Mouse (Mus musculus): ENCODE measurements around the gene Zfp644. TPM values are rescaled to one million over a fixed set of nuclear protein-coding genes. Genes with fewer than 3 reads are reported as not detected.

The Zfp644 gene
- total RNA-seq, 2 experiments from 2014 or later, result 68.9 to 70.1 TPM

DNA sequence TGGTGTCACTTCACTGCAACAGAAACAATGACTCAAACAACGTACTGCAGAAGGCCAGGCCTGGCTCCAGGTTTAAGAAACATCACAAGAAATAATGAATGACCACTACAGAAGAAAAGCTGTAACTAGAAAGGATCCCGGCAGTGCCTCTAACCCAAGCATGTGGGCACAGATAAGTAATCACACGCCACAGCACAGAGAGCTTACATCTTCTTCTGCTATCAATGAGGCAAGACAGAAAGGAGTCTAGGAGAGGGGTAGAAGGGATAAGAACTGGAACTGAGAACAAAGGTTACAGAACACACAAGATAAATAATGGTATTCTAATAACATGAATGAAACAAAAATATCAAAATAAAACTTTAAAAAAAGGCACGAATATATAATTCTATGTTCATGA is 32.2 kb downstream of the Zfp644 start:
- DNase-seq, result no peak

DNA sequence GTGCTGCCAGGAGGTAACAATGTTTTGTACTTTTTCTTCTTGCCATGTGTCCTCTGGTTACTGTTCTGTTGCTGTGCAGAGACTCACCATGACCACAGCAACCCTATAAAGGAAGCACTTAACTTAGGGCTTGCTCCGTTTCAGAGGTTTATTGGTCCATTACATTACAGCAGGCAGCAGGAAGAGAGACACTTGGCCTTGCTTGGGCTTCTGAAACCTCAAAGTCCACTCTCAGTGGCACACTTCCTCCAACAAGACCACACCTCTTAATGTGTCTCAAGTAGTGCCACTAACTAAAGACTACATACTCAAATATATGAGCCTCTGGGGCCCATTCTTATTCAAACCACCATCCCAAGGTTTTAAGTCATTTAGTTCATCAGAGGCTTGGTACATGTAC is 36.2 kb downstream of the Zfp644 start:
- no peak for DNase-seq

DNA sequence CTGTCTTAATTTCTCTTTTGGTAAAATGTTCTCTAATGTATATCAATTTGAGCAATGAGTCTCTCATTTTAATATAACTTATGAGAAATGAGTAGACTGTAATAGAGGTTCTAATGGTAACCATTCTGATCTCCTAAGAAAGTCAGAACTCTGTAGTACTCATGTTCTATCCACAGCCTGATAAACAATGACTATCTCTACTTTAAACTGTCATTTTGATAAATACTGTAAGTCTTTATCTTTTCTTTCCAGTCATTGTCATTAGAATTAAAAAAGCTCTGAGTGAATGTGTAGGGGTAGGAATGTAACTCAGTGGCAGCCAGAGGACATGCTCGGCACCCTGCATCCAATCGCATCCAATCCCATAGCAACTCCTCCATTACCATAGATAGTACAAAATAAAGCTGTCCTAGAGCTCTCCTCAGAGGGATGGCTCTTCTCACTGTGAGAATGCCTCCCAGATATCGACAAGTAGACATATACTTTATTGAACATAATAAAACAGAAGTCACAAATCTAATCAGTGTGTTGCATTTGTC is 44.2 kb downstream of the Zfp644 start:
- no peak for DNase-seq

DNA sequence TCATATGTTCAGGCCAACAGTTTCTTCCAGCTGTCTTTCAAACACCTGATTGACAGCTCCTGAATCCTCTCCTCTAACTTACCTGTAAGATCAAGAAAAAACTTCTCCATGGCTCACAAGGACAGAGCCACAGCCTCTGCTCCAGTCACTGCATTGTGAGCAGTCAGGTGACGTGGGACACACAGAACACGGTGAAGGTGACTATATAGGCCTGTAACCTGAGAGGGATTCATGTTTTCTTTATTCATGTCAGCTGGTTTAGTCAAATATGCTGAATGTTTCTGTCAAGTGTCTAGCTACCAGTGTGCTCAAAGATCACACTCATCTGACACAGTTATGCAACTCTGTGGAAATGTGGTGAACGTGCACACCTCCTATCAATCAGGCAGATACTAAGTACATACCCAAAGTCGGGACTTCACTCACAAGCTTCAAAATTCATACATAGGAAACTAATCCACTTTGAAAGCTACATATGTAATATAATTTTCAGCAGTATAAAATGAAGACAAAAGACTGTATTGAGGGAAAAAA is 44.8 kb downstream of the Zfp644 start:
- DNase-seq, result no peak

DNA sequence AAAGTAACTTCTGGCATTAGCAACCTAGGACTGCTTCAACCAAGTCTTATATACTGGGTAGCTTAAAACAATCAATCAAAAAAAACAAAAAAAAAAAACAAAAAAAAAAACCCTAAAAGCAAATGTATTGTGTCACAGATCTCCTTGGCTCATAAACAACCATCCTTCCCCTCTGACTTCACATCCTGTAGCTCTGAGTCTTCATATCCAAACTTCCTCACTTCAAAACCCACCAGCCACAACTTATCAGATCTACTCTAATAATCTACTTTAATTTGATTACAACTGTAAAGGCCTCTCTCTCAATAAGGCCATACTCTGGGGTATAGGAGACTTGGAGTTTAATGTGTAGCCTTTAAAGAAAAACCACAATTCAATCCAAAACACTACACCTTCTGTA is 47.1 kb downstream of the Zfp644 start:
- no peak for DNase-seq

DNA sequence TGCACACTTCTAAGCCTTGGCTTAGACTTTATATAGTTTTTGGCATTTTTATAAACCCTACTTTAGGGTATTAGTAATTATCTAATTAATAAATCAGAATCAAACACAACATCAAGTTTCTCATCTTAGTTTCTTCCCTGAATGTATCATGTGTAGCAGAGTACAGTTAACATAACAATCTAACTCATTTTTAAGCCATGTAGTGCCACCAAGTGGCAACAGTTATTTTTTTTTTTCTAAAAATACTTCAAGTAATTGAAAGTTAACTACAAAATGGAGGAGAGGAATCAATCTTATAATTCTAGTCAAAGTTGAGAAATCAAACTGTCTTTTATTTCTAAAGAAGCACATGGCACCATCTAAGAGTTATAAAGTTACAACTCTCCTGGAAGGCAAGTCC is 47.6 kb downstream of the Zfp644 start:
- DNase-seq, result no peak

DNA sequence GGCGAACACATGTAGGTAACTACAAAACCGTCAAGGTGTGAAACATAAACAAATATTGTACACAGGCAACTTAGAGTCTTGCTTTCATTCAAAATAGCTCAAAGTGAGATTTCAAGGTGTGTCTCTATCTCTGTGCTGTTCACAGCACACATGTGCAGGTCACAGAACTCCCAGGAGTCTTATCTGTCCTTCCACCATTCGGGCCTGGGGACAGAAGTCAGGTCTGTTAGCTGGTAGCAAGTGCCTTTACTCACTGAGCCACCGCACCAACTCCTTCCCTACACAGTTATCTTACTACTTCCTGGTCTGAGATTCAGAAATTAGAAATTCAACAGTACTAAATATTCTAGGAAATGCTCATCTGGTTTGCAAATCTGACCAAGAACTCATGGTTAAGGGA is 53.7 kb downstream of the Zfp644 start:
- DNase-seq, result no peak

DNA sequence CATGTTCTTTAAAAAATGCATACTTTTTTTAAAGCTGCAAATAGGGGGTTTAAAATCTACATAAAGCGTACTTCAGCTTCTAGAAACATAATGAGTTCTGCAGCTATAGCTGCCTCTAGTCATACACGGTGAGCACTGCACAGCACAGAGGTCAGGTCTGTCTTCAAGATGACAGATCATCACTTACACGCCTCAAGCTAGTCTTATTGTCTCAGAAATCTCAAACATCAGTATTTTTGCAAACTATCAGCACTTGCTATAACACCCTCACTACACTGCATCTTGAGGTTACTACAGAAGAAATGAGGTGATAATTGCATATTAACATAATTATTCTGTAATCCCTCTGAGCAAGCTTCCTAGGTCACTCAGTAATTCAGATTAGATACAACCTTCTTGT is 55.2 kb downstream of the Zfp644 start:
- no peak for DNase-seq

DNA sequence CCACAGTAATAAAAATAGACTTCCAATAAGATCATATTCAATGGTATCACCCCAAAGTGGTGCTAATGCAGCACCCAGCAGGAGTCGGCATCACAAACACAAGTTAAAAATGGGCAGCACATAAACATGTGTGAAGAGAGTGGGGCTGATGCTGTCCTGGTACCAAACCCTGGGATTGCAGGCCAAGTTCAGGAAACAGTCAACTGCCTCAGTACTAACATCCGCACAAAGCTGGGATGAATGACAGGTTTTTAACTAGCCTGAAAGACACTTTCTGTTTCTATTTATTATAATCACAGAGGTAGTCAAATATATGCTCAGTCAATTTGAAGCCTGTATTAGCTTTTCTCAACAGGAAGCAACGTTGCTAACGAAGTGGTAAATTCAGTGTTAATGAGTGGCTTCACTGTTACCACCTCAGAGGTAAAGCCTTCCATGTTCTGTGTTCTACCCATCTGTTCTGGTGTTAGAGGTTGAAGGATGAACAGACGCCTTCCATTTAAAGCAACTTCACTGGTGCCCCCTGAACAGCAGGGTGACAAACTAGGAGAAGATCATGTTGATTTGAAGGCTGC is 56.8 kb downstream of the Zfp644 start:
- DNase-seq, result no peak

DNA sequence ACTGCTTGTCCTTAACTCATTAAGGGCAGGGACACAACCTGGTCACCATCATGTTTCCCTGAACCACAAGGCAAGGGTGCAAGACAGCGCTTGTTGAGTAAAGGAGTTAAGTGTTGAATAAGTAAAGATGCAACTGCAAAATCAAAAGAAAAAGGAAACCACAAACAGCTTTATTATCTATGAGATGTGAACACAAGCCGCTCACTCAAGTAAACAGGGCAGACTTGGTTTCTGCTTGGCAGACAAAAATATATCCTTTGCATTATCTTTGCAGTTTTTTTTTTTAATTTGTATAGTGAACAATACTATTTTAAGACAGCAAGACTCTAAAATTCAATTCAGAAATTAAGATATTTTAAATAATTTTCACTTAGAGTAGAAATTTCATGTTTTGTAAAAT is 57.5 kb downstream of the Zfp644 start:
- DNase-seq, result no peak

DNA sequence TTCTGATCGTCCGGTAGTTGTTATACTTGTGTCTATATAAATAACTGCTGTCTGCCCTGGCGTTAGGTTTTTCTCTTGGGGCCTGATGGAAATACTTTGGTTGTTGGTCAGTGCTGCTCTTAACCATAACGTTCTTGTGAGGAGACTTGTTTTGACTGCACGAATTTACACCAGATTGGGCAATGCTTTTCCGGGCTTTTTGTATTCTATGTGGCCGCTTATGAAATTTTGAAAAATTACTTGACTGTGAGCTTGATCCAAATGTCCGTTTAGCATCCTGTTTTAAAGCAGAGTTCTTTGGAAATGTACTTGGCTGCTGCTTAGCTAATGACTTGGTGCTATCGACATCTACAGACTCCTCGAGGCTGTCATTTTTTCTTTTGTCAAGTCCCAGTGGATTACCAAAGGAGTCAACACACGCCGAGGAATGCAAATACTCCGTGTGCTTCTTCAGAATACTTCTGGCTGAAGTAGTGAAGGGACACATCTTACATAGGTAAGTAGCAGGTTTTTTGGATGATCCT is 60.6 kb downstream of the Zfp644 start:
- DNase-seq, result no peak

DNA sequence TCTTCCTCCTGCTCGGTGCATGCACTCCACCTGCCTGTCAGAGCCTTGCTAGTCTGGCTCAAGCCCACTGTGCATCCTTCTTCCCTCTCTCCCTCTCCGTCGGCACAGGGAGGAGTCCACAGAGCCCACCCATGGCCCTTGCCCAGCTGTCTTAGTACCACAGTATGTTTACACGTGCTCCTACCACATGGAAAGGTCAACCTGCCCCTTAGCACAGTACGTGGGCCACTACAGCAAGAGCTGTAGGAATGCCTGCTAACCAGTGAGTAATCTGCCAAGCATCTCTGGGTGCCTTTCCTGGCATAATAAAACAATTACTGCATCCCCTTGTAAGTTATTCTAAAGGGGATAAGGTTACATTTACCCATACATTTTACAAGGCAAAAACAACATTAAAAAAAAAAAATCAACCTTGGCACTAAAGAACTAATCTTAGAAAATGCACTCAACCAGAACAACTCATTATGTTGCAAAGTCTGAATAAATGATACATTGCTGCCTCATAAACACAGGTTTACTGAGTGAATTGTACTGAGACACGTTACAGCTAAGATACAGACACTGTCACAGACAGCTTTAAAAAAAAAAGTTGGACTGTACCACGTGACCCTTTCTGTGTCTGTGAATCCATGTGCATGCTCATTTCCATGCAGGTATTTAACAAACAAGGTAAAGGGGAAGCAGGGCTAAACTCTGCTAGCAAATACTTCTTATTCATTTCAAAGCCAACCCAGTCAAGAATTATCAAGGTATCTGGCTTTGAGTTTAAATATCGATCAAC is 68.5 kb downstream of the Zfp644 start:
- DNase-seq, result no peak

DNA sequence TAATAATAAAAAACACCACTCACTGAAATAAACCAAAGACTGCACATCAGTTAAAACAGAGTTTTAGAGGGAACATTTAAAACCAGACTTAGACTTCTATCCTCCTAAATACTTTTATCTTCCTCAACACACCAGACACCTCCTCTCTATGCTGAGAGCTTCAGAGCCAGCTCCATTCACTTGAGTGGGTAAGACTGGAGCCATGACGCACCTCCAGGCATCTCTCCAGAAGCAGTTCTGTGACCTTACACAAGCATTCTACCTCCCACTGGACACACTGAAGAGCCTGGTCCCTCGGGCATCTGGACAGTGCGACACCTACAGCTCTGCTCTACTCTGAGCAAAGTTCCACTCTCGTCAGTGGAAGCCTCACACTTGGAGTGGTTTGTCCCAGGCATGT is 73.8 kb downstream of the Zfp644 start:
- no peak for DNase-seq

DNA sequence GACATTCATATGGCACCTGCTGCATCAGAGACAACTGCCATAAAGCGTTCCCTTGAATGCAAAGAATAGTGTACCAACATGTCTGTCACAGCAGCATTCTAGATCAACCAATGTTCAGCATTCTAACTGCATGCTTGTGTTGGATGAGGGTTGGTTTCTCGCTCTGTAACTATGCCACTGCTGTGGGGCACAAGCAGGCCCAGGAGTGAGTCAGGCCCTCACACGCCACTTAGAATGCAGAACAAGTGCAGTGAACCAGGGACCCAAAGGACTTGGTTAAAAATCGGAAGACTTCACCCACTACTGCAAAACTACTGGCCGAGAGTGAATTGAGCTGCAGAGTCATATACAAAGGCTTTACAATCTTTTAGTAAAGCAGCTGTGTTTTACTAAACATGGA is 74.9 kb downstream of the Zfp644 start:
- no peak for DNase-seq

DNA sequence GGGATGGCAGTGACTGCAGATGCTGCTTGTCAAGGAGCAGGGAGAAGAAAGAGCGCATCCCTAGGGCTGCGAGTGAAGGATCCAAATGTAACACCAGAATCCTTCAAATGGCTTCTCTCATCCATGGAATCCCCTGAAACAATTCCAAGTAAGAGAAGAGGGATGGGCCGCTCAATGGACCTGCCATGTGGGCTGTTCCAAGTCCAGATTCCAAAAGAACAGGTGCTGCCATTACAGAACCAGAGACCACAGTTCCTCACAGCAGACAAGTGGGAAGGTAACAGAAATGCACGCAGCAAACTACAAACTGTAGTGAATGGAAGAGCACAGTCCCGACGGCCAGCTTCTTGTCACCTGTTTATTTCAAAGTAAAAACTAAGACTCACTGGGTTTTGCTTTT is 76.6 kb downstream of the Zfp644 start:
- DNase-seq, result no peak

DNA sequence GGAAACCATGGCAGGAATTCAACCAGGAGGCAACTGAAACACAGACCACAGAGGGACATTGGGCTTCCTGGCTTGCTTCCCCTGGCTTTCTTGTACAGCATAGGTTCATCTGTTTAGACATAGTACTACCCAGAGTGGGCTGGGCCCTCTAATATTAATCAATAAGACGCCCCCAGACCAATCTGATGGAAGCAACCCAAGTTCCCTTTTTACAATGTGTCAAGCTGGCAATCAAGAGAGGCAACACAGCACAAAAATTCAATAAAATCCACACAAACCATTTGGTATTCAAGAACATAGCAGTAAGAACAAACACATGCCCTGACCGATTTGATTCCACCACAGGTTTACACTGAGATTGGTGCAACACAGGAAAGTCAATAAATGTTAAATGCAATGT is 82.1 kb downstream of the Zfp644 start:
- DNase-seq, result no peak

DNA sequence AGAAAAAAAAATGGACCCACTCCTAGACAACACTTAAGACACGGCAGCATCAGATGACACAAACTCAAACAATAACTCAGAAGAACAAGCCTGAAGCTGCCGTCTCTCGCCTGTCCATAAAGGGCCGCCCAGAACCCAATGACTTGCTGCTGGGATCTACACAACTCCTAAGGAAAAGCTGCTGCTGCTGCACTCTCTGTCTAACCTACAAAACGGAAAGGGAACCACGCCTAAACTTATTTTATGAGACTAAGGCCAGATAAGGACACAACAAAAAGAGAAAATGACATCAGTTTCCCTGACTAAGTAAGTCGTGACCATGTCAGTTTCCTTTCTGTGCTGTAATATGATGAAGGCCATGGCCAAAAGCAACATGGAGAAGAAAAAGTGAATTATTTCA is 82.5 kb downstream of the Zfp644 start:
- no peak for DNase-seq

DNA sequence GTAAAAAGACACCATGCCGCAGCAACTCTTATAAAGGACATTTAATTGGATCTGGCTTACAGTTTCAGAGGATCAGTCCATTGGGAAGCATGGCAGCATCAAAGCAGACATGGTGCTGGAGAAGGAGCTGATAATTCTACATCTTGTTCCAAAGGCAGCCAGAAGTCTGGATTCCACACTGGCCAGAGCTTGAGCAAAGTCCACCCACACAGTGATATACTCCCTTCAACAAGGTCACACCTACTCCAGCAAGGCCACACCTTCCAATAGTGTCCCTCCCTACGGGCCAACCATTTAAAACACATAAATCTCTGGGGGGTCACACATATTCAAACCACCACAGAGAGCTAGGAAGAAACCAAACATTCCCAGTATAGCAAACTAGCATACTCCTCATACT is 84.9 kb downstream of the Zfp644 start:
- no peak for DNase-seq

DNA sequence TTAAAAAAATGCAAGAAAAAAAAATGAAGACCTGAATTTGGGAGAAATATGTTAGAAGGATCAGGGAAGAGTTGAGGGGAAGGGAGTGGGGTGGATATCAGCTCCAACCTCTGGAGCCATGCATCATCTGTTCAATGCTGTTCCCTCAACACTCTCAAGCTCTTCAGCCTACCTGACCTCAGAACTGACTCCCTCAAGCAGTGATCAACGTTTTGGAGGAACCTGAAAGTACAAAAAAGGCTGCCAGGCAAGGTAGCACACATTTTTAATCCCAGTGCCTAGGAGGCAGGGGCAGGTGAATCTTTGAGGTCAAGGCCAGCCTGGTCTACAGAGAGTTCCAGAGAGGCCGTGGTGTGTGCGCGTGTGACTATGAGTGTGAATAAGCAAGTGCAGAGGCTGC is 88.3 kb downstream of the Zfp644 start, which contains the start of gene Gm17304:
Gene Gm17304, plus strand, starts transcription at position 301 of the 400 bp plus-strand sequence.
- DNase-seq, result no peak

DNA sequence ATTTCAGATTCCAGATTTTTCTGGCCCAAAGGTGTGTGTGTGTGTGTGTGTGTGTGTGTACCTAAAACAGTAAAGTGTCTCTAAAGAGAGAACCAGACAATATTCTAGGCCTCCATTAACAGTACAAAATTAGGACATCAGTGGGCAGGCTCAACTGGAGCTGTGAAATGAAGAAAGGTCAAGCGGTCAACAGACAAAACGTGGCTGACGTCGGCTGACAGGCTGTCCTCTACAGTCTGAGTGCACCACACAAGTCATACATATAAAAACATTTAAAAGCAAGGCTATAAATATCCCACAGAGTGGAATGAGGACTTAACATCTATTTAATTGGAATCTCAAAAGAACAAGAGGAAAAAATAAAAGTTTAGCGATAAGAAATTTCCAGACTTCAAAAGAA is 90.0 kb downstream of the Zfp644 start:
- no peak for DNase-seq

DNA sequence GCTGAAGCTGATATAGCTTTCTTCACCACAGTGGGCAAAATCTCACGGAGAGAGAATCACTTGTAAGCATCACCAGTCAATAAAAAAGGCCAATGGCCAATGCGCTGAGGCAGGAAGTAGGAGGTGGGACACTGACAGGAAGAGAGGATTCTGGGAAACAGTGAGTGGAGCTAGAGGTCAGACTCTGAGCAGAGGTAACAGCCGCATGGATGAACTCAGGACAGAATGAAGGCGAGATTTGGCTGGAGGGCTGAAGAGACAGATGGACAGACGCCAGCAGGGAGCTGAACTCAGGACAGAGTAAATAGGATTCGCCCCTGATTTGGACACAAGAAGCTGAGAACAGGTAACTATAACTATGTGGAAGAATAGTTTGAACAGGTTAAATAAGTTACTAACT is 92.0 kb downstream of the Zfp644 start:
- no peak for DNase-seq

DNA sequence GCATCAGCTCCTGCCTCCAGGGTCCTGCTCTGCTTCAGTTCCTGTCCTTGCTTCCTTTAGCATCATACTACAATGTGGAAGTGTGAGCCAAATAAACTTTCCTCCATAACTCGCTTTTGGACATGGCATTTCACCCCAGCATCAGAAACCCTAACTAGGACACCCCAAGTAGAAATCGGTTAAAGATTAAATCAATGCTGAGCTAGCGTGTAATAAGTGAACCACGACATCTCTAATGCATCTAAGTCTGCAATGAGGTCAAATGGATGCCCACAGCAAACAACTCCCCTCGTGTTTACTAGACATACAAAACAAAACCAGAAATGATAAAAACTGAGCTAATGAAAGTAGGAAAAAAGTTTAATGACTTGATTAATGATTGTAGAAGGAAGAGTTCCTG is 92.7 kb downstream of the Zfp644 start:
- no peak for DNase-seq

DNA sequence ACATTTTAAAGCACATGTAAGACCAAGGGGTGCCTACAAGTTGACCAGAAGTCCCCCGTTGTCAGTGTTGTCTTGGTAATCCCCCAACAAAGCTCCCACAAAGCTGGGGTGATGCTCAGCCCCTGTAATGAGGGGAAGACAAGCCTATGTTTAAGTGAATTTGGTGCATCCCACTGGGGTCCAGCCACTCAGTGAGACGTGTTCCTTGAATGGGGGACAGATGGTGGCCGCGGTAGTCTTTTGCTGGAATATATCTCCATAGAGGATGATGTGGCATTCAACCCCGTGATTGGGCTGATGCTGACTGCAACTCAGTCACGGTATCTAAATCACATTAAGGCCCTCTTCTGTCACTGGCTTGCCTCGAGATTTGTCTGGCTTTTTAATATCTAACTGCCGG is 97.6 kb downstream of the Zfp644 start:
- no peak for DNase-seq

Measured in adrenal gland, postnatal 36 days (tissue).